Mouse (Mus musculus): Measurements from ENCODE around the gene Rab6b. TPM values are rescaled to one million over a fixed set of nuclear protein-coding genes. Genes with fewer than 3 reads are reported as not detected.

The Rab6b gene
- 188 and 199 TPM in 2 replicates for polyA plus RNA-seq (2012; rRNA removed)

DNA sequence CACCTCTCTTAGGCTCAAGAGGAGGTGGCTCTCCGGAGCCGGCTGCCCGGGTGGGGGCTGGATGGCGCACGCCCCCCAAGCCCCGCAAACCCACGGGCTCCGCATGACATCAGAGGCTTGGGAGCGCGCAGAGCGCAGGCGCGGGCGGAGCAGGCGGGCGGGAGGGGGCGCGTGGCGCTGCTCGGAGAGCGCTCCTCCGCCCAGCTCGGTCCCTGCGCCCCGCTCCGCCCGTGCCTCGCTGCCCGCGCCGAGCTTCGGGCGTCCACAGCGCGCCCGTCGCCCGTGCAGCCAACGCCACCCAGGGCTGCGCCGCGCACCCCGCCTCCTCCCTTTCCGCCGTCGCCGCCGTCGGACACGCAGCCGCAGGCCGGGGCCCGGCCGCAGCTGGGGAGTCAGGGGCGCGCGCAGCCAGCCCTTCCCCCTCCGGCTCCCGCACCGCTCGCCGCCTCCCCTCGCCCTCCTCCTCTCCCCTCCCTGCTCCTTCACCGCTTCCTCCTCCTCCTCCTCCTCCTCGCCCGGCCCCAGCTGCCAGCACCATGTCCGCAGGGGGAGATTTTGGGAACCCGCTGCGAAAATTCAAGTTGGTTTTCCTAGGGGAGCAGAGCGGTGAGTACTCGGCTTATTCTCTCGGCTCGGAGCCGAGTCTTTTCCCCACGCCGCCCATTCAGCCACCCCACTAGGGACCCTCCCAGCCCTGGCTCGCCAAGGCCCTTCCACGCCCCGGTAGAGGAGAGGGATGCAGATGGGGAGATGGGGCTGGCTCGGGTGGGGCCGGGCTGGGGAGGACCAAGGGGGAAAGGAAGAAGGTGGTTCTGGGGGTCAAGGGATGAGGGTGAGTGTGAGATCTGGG lies at the start of gene Rab6b:
Gene Rab6b, plus strand, starts transcription at position 167 of the 850 bp plus-strand sequence.
- no peak for TF ChIP-seq CTCF (IDR thresholded peaks at IDR 0.05; ENCODE audit: borderline replicate concordance, insufficient read depth, low read depth, low read length)
- peak; percentile 63 for TF ChIP-seq POLR2A (IDR thresholded peaks at IDR 0.05; ENCODE audit: borderline replicate concordance, insufficient read depth, low read length)
- H3K4me1 ChIP-seq (ENCODE audit: control insufficient read depth, insufficient read depth, low read length): peaks cover 37% of the 10 kb centered on the region

DNA sequence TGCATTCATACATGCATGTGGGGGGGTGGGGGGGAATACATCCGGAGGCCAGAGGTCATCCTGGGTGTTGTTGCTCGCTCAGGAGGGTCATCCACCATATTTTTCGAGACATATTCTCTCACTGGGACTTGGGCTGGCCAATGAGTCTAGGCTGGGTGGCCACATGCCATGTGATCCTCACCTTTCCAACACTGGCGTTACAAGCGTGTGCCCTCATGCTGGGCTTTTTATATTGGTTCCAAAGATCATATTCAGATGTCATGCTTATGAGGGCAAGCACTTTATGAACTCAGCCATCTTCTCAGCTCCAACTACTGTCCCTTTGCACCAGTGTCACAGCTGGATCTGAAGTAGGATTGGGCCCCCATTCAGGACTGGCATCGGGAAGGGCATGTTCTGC lies 48.0 kb upstream of the Rab6b start:
- 66% methylated on average over 6 of the region's 6 CpGs for WGBS
- TF ChIP-seq CTCF (IDR thresholded peaks at IDR 0.05; ENCODE audit: borderline replicate concordance, insufficient read depth, low read depth, low read length) (no peak), POLR2A (IDR thresholded peaks at IDR 0.05; ENCODE audit: borderline replicate concordance, insufficient read depth, low read length) (no peak)
- Histone ChIP-seq H3K27me3 (ENCODE audit: control insufficient read depth, insufficient read depth, low read length) (no peaks in the 10 kb centered on the region), H3K4me3 (replicated peaks; ENCODE audit: insufficient read depth, low read depth, low read length) (no peak overlapping the region), H3K4me1 (ENCODE audit: control insufficient read depth, insufficient read depth, low read length) (peaks cover 15% of the 10 kb centered on the region), H3K27ac (ENCODE audit: insufficient read depth, low read length) (no peak overlapping the region)
- DNase-seq: no peak

More for the DNA sequence above, at the start of gene Rab6b:
- WGBS: under 1% methylated on average over 68 of the region's 81 CpGs
- no peaks in the 10 kb centered on the region for H3K27me3 ChIP-seq (ENCODE audit: control insufficient read depth, insufficient read depth, low read length)
- peak within 1 kb of the TSS; percentile 93 for H3K27ac ChIP-seq (ENCODE audit: insufficient read depth, low read length)
- peak; percentile 88 to 89 for DNase-seq
- peak within 1 kb of the TSS; percentile 97 for H3K4me3 ChIP-seq (replicated peaks; ENCODE audit: insufficient read depth, low read depth, low read length)

DNA sequence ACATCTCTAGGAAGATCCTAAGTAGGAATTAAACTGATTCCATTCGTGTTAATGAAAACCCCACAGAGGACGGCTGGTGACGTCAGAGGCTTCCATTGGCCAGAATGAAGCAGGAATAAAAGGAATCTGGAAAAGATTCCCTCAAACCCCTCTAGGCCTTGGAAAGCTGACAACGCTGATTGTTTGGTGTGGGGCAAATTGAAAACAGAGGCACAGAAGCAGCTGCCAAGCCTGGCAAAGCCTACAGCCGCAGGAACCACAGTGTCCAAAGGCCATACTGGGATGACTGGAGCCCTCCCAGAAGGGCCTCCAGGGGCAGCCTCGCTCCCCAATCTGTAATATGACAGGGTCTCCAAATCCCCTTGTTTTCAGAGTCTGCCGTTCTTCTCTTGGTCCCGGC lies 44.7 kb upstream of the Rab6b start:
- no peak overlapping the region for H3K27ac ChIP-seq (ENCODE audit: insufficient read depth, low read length)
- TF ChIP-seq POLR2A (IDR thresholded peaks at IDR 0.05; ENCODE audit: borderline replicate concordance, insufficient read depth, low read length) (no peak), CTCF (IDR thresholded peaks at IDR 0.05; ENCODE audit: borderline replicate concordance, insufficient read depth, low read depth, low read length) (no peak)
- peak in 1 of 2 experiments; percentile 27 for DNase-seq
- H3K4me3 ChIP-seq (replicated peaks; ENCODE audit: insufficient read depth, low read depth, low read length): no peak overlapping the region
- 66% methylated on average over 8 of the region's 8 CpGs for WGBS
- no peaks in the 10 kb centered on the region for H3K27me3 ChIP-seq (ENCODE audit: control insufficient read depth, insufficient read depth, low read length)
- peaks cover 23% of the 10 kb centered on the region for H3K4me1 ChIP-seq (ENCODE audit: control insufficient read depth, insufficient read depth, low read length)

DNA sequence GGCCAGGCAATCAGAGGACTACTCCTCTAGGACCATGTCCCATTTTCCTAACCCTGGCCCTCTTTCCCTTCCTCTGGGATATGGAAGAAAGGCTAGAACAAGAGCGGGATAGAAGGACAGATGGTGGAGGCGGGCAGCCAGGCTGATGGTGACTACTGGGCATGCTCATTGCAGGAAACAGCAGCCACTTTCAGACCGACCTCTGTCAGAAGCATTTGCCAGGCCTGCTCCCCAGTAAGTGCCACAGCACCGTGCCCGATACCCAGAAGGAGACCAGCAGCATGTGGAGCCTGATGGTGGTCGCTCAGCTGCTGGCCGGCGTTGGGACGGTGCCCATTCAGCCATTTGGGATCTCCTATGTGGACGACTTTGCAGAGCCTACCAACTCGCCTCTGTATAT lies 43.9 kb upstream of the Rab6b start:
- Histone ChIP-seq H3K4me3 (replicated peaks; ENCODE audit: insufficient read depth, low read depth, low read length) (peak overlapping the region; percentile 62), H3K4me1 (ENCODE audit: control insufficient read depth, insufficient read depth, low read length) (peaks cover 31% of the 10 kb centered on the region), H3K27me3 (ENCODE audit: control insufficient read depth, insufficient read depth, low read length) (no peaks in the 10 kb centered on the region), H3K27ac (ENCODE audit: insufficient read depth, low read length) (peak overlapping the region; percentile 74)
- peak; percentile 67 to 69 for DNase-seq
- TF ChIP-seq POLR2A (IDR thresholded peaks at IDR 0.05; ENCODE audit: borderline replicate concordance, insufficient read depth, low read length) (peak; percentile 47; the same call in 1 of the 2 replicates), CTCF (IDR thresholded peaks at IDR 0.05; ENCODE audit: borderline replicate concordance, insufficient read depth, low read depth, low read length) (no peak)
- 16% methylated on average over 11 of the region's 11 CpGs for WGBS

DNA sequence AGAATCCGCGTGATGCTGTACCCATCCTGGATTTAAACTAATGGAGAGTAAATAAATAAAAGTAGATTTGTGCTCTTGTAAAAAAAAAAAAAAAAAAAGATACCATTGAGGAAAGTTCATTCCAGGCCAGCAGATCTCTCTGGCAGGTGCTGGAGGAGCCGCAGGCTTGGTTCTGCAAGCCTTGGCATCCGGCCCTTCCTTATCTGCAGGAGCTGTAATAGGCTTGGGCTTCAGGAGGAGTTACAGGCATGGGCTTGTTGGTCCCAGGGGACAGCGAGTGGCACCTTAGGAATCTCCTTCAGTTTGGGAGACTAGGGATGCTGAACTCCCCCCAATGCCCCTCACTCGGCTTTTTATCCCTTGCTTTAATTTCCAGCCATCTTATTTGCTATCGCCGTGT lies 42.8 kb upstream of the Rab6b start:
- Histone ChIP-seq H3K27ac (ENCODE audit: insufficient read depth, low read length) (no peak overlapping the region), H3K27me3 (ENCODE audit: control insufficient read depth, insufficient read depth, low read length) (no peaks in the 10 kb centered on the region), H3K4me3 (replicated peaks; ENCODE audit: insufficient read depth, low read depth, low read length) (peak overlapping the region; percentile 45), H3K4me1 (ENCODE audit: control insufficient read depth, insufficient read depth, low read length) (peaks cover 36% of the 10 kb centered on the region)
- peak; percentile 74 to 82 for DNase-seq
- WGBS: 33% methylated on average over 8 of the region's 8 CpGs
- no peak for TF ChIP-seq POLR2A (IDR thresholded peaks at IDR 0.05; ENCODE audit: borderline replicate concordance, insufficient read depth, low read length)
- TF ChIP-seq CTCF (IDR thresholded peaks at IDR 0.05; ENCODE audit: borderline replicate concordance, insufficient read depth, low read depth, low read length): no peak

DNA sequence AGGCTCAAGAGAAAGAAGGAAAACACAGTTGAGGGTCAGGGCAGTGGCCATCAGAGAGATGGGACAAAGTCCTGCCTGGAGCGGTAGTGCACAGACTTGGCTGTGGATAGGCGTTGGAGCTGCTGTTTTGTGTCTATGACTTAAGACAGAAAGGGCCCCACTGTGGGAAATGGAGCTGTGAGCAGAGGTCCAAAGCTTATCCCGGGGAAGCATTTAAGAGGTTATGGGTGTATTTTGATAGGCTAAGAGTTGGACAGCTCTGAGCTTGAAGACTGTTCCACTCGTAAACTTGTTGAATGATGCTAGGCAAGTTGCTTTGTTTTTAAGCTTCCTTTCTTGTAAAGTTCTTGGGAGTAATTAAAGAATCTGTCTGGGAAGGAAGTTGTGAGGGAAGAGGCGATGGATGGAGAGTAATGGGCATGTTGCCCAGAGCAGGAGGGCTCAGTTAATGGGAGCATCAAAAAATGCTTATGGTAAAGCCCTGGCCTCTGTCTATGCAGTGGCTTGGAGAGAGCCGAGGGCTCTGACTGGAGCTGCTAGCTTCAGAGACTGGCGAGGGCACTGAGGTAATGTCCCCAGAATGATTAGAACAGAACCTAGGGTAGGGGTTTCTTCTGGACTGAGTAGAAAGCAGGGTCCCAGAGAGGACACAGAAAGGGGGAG lies 39.9 kb upstream of the Rab6b start:
- H3K27me3 ChIP-seq (ENCODE audit: control insufficient read depth, insufficient read depth, low read length): no peaks in the 10 kb centered on the region
- WGBS: 87% methylated on average over 7 of the region's 7 CpGs
- H3K27ac ChIP-seq (ENCODE audit: insufficient read depth, low read length): no peak overlapping the region
- H3K4me3 ChIP-seq (replicated peaks; ENCODE audit: insufficient read depth, low read depth, low read length): no peak overlapping the region
- TF ChIP-seq CTCF (IDR thresholded peaks at IDR 0.05; ENCODE audit: borderline replicate concordance, insufficient read depth, low read depth, low read length): no peak
- no peak for TF ChIP-seq POLR2A (IDR thresholded peaks at IDR 0.05; ENCODE audit: borderline replicate concordance, insufficient read depth, low read length)
- H3K4me1 ChIP-seq (ENCODE audit: control insufficient read depth, insufficient read depth, low read length): peaks cover 36% of the 10 kb centered on the region
- DNase-seq: no peak

DNA sequence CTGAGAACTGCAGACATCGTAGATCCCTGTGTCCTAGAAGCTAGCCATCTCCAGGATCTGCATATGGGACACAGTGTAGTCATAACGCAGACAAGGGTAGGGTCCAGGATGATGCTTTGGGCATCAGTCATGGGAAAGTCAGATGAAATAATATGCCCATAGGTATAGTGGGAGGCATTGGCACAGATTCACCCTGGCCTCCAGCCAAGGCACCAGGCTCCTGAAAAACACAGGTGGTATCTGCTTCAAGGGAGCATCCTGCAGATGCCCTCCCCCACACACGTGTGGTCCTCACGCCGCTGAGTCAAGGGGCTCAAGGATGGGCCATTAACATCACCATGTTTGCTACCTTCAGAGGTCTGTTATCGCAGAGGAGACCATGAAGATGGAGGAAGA lies 39.4 kb upstream of the Rab6b start:
- H3K4me1 ChIP-seq (ENCODE audit: control insufficient read depth, insufficient read depth, low read length): peaks cover 38% of the 10 kb centered on the region

More for the DNA sequence above, 39.4 kb upstream of the Rab6b start:
- Histone ChIP-seq H3K4me3 (replicated peaks; ENCODE audit: insufficient read depth, low read depth, low read length) (no peak overlapping the region), H3K27ac (ENCODE audit: insufficient read depth, low read length) (no peak overlapping the region), H3K27me3 (ENCODE audit: control insufficient read depth, insufficient read depth, low read length) (no peaks in the 10 kb centered on the region)
- TF ChIP-seq CTCF (IDR thresholded peaks at IDR 0.05; ENCODE audit: borderline replicate concordance, insufficient read depth, low read depth, low read length): no peak
- TF ChIP-seq POLR2A (IDR thresholded peaks at IDR 0.05; ENCODE audit: borderline replicate concordance, insufficient read depth, low read length): no peak
- WGBS: 70% methylated on average over 6 of the region's 6 CpGs
- DNase-seq: no peak
